Mouse (Mus musculus) intestine, embryonic 16.5 days (tissue): ENCODE data around the gene Chsy1. TPM values are rescaled to one million over a fixed set of nuclear protein-coding genes. Genes with fewer than 3 reads are reported as not detected.

ENCODE experiments used
- ATAC-seq: fragments of 200-750 bp; cut with Nextera tagmentation; 2 replicates; pipeline ENCODE4 v1.8.0; 2017; ENCODE audit warnings: moderate TSS enrichment, moderate library complexity
- H3K27ac ChIP-seq: fragments of 300-500 bp; sonication (generic); 2 replicates; pipeline ENCODE4 v1.5.1; 2014; ENCODE audit warnings: mild to moderate bottlenecking, low read length
- H3K27me3 ChIP-seq: fragments of 300-500 bp; sonication (generic); replicated peaks from 2 replicates; pipeline ENCODE4 v1.6.1; 2014; ENCODE audit warnings: low read length, control low read depth, mixed read lengths; ENCODE audit not compliant: control insufficient read depth, insufficient read depth
- H3K36me3 ChIP-seq: fragments of 300-500 bp; sonication (generic); 2 replicates; pipeline ENCODE4 v1.6.1; 2014; ENCODE audit warnings: low read length, control low read depth; ENCODE audit not compliant: control insufficient read depth, insufficient read depth
- H3K4me1 ChIP-seq: fragments of 300-500 bp; sonication (generic); 2 replicates; pipeline ENCODE4 v1.6.1; 2014; ENCODE audit warnings: low read length, control low read depth, mixed read lengths; ENCODE audit not compliant: control insufficient read depth, insufficient read depth
- H3K4me2 ChIP-seq: fragments of 300-500 bp; sonication (generic); 2 replicates; pipeline ENCODE4 v1.6.1; 2014; ENCODE audit warnings: low read depth, low read length, control low read depth
- H3K4me3 ChIP-seq: fragments of 300-500 bp; sonication (generic); 2 replicates; pipeline ENCODE4 v1.5.1; 2014; ENCODE audit warnings: mild to moderate bottlenecking, low read length
- H3K9ac ChIP-seq: fragments of 300-500 bp; sonication (generic); 2 replicates; pipeline ENCODE4 v1.6.1; 2014; ENCODE audit warnings: low read depth, low read length
- H3K9me3 ChIP-seq: fragments of 300-500 bp; sonication (generic); 2 replicates; pipeline ENCODE4 v1.6.1; 2016; ENCODE audit warnings: low read length, control low read depth; ENCODE audit not compliant: control insufficient read depth
- WGBS: fragments of 180-500 bp; shearing (Covaris S2); extraction: QIAGEN DNeasy Blood & Tissue Kit; methylation state at CpG from one replicate; pipeline ENCODE4 v1.1.7; 2014; 5-methylcytosine and 5-hydroxymethylcytosine counted together
- polyA plus RNA-seq: library from polyadenylated mRNA; unstranded; fragments of >200 nt; fragmentation: Nextera tagmentation; extraction: Ambion mirVana; gene quantifications from 2 replicates; pipeline ENCODE4 v1.2.1, GENCODE M21; 2015

Chsy1 gene
- polyA plus RNA-seq, 1 experiment from 2014 or later, result 7.0 TPM

GRCm38 (mm10) chr7:66118046-66118445, 8.7 kb downstream of the Chsy1 start:
- no peaks in the 10 kb centered on the region for H3K9me3 ChIP-seq
- H3K9ac ChIP-seq, result no peak overlapping the region
- H3K27me3 ChIP-seq, result no peaks in the 10 kb centered on the region
- H3K27ac ChIP-seq, result no peak overlapping the region
- peaks cover 12% of the 10 kb centered on the region for H3K4me1 ChIP-seq
- no peaks in the 10 kb centered on the region for H3K36me3 ChIP-seq
- no peak overlapping the region for H3K4me3 ChIP-seq
- H3K4me2 ChIP-seq, result no peak overlapping the region
- WGBS, result 83% methylated on average over 3 of the region's 3 CpGs
- no peak for ATAC-seq

- peaks cover 12% of the 10 kb centered on the region for H3K4me1 ChIP-seq
- no peaks in the 10 kb centered on the region for H3K36me3 ChIP-seq
- H3K9ac ChIP-seq, result no peak overlapping the region
- ATAC-seq, result no peak
- H3K9me3 ChIP-seq, result no peaks in the 10 kb centered on the region
- no peak overlapping the region for H3K4me2 ChIP-seq
- H3K4me3 ChIP-seq, result no peak overlapping the region
- no peak overlapping the region for H3K27ac ChIP-seq
- 81% methylated on average over 7 of the region's 7 CpGs for WGBS
- no peaks in the 10 kb centered on the region for H3K27me3 ChIP-seq
These were observed 9.5 kb downstream of the Chsy1 start for GRCm38 (mm10) chr7:66118796-66119195.

GRCm38 (mm10) chr7:66120139-66120538, 10.8 kb downstream of the Chsy1 start:
- H3K4me3 ChIP-seq, result no peak overlapping the region
- 74% methylated on average over 1 of the region's 1 CpGs for WGBS
- H3K9ac ChIP-seq, result no peak overlapping the region
- H3K36me3 ChIP-seq, result no peaks in the 10 kb centered on the region; the same call in 1 of the 2 replicates
- peaks cover 15% of the 10 kb centered on the region for H3K4me1 ChIP-seq
- H3K27me3 ChIP-seq, result no peaks in the 10 kb centered on the region
- H3K27ac ChIP-seq, result no peak overlapping the region
- H3K9me3 ChIP-seq, result no peaks in the 10 kb centered on the region
- H3K4me2 ChIP-seq, result no peak overlapping the region
- no peak for ATAC-seq

GRCm38 (mm10) chr7:66120702-66121396, 11.5 kb downstream of the Chsy1 start:
- Histone ChIP-seq H3K4me1 (peaks cover 15% of the 10 kb centered on the region), H3K4me3 (no peak overlapping the region), H3K36me3 (no peaks in the 10 kb centered on the region; the same call in 1 of the 2 replicates), H3K9me3 (no peaks in the 10 kb centered on the region), H3K4me2 (no peak overlapping the region), H3K9ac (no peak overlapping the region), H3K27ac (no peak overlapping the region), H3K27me3 (no peaks in the 10 kb centered on the region)
- 63% methylated on average over 7 of the region's 7 CpGs for whole genome bisulfite sequencing
- ATAC-seq, result no peak

- peak; percentile 64 for ATAC-seq
- H3K27ac ChIP-seq, result 0 out of 2 replicates have a peak overlapping the region, but pooled peaks have one; percentile 5
- WGBS, result 47% methylated on average over 11 of the region's 11 CpGs
These were observed 15.2 kb downstream of the Chsy1 start for GRCm38 (mm10) chr7:66124551-66124968.

GRCm38 (mm10) chr7:66125368-66125767, 16.1 kb downstream of the Chsy1 start:
- 83% methylated on average over 14 of the region's 14 CpGs for WGBS

More at GRCm38 (mm10) chr7:66124551-66124968, 15.2 kb downstream of the Chsy1 start:
- no peaks in the 10 kb centered on the region; the same call in 1 of the 2 replicates for H3K36me3 ChIP-seq
- H3K9ac ChIP-seq, result no peak overlapping the region
- no peak overlapping the region for H3K4me2 ChIP-seq
- no peak overlapping the region for H3K4me3 ChIP-seq
- H3K9me3 ChIP-seq, result no peaks in the 10 kb centered on the region
- no peaks in the 10 kb centered on the region for H3K27me3 ChIP-seq
- peaks cover 4% of the 10 kb centered on the region; the same call in 1 of the 2 replicates for H3K4me1 ChIP-seq

GRCm38 (mm10) chr7:66127951-66128645, 18.8 kb downstream of the Chsy1 start:
- Histone ChIP-seq H3K4me1 (peaks cover 9% of the 10 kb centered on the region; the same call in 1 of the 2 replicates), H3K9ac (no peak overlapping the region), H3K36me3 (peaks cover 4% of the 10 kb centered on the region; the same call in 1 of the 2 replicates), H3K27me3 (no peaks in the 10 kb centered on the region), H3K27ac (no peak overlapping the region), H3K9me3 (no peaks in the 10 kb centered on the region), H3K4me3 (no peak overlapping the region), H3K4me2 (no peak overlapping the region)
- no peak for ATAC-seq
- 82% methylated on average over 4 of the region's 4 CpGs for WGBS

More at GRCm38 (mm10) chr7:66125368-66125767, 16.1 kb downstream of the Chsy1 start:
- Histone ChIP-seq H3K4me3 (no peak overlapping the region), H3K4me1 (peaks cover 6% of the 10 kb centered on the region; the same call in 1 of the 2 replicates), H3K36me3 (peaks cover 3% of the 10 kb centered on the region; the same call in 1 of the 2 replicates), H3K9ac (no peak overlapping the region), H3K27ac (no peak overlapping the region), H3K27me3 (no peaks in the 10 kb centered on the region), H3K4me2 (no peak overlapping the region), H3K9me3 (no peaks in the 10 kb centered on the region)
- ATAC-seq, result no peak

- no peak overlapping the region for H3K27ac ChIP-seq
- 33% methylated on average over 3 of the region's 3 CpGs for WGBS
- no peaks in the 10 kb centered on the region for H3K9me3 ChIP-seq
These were observed 19.5 kb downstream of the Chsy1 start for GRCm38 (mm10) chr7:66128857-66129256.

GRCm38 (mm10) chr7:66130296-66130695, 21.0 kb downstream of the Chsy1 start:
- Histone ChIP-seq H3K4me2 (no peak overlapping the region), H3K27ac (no peak overlapping the region), H3K4me3 (no peak overlapping the region), H3K9ac (no peak overlapping the region), H3K36me3 (peaks cover 4% of the 10 kb centered on the region; the same call in 1 of the 2 replicates), H3K27me3 (no peaks in the 10 kb centered on the region), H3K9me3 (no peaks in the 10 kb centered on the region), H3K4me1 (peaks cover 12% of the 10 kb centered on the region)
- peak; percentile 23; the same call in 1 of the 2 replicates for ATAC-seq
- WGBS, result 78% methylated on average over 2 of the region's 2 CpGs

More at GRCm38 (mm10) chr7:66128857-66129256, 19.5 kb downstream of the Chsy1 start:
- no peak overlapping the region for H3K9ac ChIP-seq
- H3K36me3 ChIP-seq, result peaks cover 4% of the 10 kb centered on the region; the same call in 1 of the 2 replicates
- H3K4me2 ChIP-seq, result no peak overlapping the region
- H3K4me1 ChIP-seq, result peaks cover 9% of the 10 kb centered on the region; the same call in 1 of the 2 replicates
- ATAC-seq, result no peak
- H3K27me3 ChIP-seq, result no peaks in the 10 kb centered on the region
- no peak overlapping the region for H3K4me3 ChIP-seq
